7 mouse cellular contexts compared by ENCODE assay signal in the genomic region with DNA sequence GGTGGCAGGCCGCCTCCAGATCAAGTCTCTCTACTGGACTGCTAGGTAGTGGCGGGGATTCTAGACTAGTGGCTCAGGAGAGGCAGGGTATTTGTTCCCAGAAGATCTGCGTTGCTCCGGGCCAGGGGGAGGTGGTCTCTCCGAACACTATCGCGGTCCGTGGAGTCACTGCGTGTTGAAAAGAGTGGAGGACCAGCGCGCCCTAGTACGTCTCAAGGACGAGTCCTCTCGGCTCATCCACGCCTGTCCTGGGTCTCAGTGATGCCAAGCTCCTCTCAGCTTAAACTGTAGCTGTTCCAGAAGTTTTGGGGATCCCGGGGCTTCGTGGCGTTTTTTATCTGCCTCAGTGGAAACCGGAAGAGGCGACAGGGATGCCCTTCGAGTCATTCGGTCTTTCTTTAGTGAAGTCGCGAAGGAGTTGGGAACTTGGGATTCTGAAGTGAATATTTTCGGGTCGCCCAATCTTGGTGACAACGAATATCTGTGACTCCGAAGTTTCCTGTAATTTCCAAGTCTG. TPM values are rescaled to one million over a fixed set of nuclear protein-coding genes. Genes with fewer than 3 reads are reported as not detected.
DNase-seq lines count a peak whose midpoint lies in the region; ATAC-seq and TF ChIP-seq lines count a peak whose summit lies in the region.

No protein-coding gene starts in this region.

- TF ChIP-seq POLR2A in embryonic fibroblast, embryonic 13.5 days (IDR thresholded peaks at IDR 0.05; ENCODE audit: low read depth, low read length): no peak

- ATAC-seq in limb, embryonic 15.5 days (ENCODE audit: insufficient number of reproducible peaks, low FRiP score, low TSS enrichment, low read depth): no peak

- 0 out of 2 replicates have a peak, but pooled peaks cover 2% of the 10 kb centered on the region for H3K4me1 ChIP-seq in embryonic fibroblast, embryonic 13.5 days (ENCODE audit: control insufficient read depth, insufficient read depth, low read length)
- peaks cover 21% of the 10 kb centered on the region for H3K4me1 ChIP-seq in limb, embryonic 15.5 days

- H3K9me3 ChIP-seq in limb, embryonic 15.5 days: no peaks in the 10 kb centered on the region

- H3K4me2 ChIP-seq in limb, embryonic 15.5 days: peak overlapping the region; percentile 57

- peaks cover 76% of the 10 kb centered on the region for H3K27me3 ChIP-seq in limb, embryonic 15.5 days

- H3K9ac ChIP-seq in limb, embryonic 15.5 days: no peak overlapping the region

- WGBS in limb, embryonic 15.5 days: 3% methylated on average over 28 of the region's 28 CpGs

- no peak for TF ChIP-seq CTCF in embryonic fibroblast, embryonic 13.5 days (IDR thresholded peaks at IDR 0.05; ENCODE audit: borderline replicate concordance, insufficient read depth, low read length)

- DNase-seq in thymus, postnatal 4 days: peak; percentile 13
- no peak for DNase-seq in thymus, postnatal 25 days
- DNase-seq in retina, postnatal 1 day: peak; percentile 46
- DNase-seq in thymus, postnatal 14 days: no peak
- DNase-seq in urinary bladder, postnatal 25 days (ENCODE audit: low spot score): no peak

- no peak overlapping the region for H3K27ac ChIP-seq in embryonic fibroblast, embryonic 13.5 days (ENCODE audit: insufficient read depth, low read length)
- H3K27ac ChIP-seq in limb, embryonic 15.5 days: no peak overlapping the region

- H3K36me3 ChIP-seq in limb, embryonic 15.5 days: no peaks in the 10 kb centered on the region

- H3K4me3 ChIP-seq in embryonic fibroblast, embryonic 13.5 days (ENCODE audit: insufficient read depth, low read length): peak overlapping the region; percentile 85
- H3K4me3 ChIP-seq in limb, embryonic 15.5 days: peak overlapping the region; percentile 34

RNA-seq across cellular contexts. Expression of a gene that starts 59.5 kb away (rescaled TPM):
- polyA plus RNA-seq in embryonic fibroblast, embryonic 13.5 days (2011; ENCODE audit: insufficient read length, low read depth, missing spikeins): 24.1 and 25.7 TPM in 2 replicates
- 42.4 and 44.2 TPM in 2 replicates for polyA plus RNA-seq in limb, embryonic 15.5 days (2015; fragmentation: Nextera tagmentation; extraction: Ambion mirVana)

Comparison
In these comparisons a context has a peak if more than half of its experiments do, and no peak if none do; other contexts are left out.
1. DNase-seq: peak in thymus, postnatal 4 days (single experiment) and retina, postnatal 1 day (single experiment); none in thymus, postnatal 25 days (single experiment), thymus, postnatal 14 days (single experiment) and urinary bladder, postnatal 25 days (single experiment).